Mouse (Mus musculus) Patski (cell line): Measurements from ENCODE around the gene Sec11a. TPM values are rescaled to one million over a fixed set of nuclear protein-coding genes. Genes with fewer than 3 reads are reported as not detected.
"Not testable (repeated sequence)": the region's sequence is repeated elsewhere in the genome, so short reads cannot be mapped to it uniquely, and the experiment has no call there.

Experiments
- ATAC-seq: fragments of 100-300 bp; one replicate; pipeline ENCODE4 v1.8.0; 2021
- CTCF ChIA-PET: fragments of 350-600 bp; sonication (Branson Sonifier 250); formaldehyde crosslinking; loops from one replicate; lab custom pipeline; 2022; ENCODE audit warnings: inconsistent platforms; lab: Charles Lee
- POLR2A ChIA-PET: fragments of 350-600 bp; sonication (Branson Sonifier 250); formaldehyde crosslinking; loops from one replicate; lab custom pipeline; 2022; ENCODE audit warnings: antibody characterized with exemption, inconsistent platforms; lab: Charles Lee
- DNase-seq: peaks from one replicate; pipeline ENCODE4 v3.0.0-alpha.2; 2011; ENCODE audit warnings: low read depth, low spot score
- H3K27me3 ChIP-seq: fragments of 371-371 bp; one replicate; pipeline ENCODE4 v1.5.1; 2021
- CTCF ChIP-seq: fragments of 100-300 bp; IDR thresholded peaks from one replicate; pipeline ENCODE4 v1.5.1; 2021
- in situ Hi-C: fragments of 300-500 bp; cut with MboI; formaldehyde crosslinking; loops from 3 replicates; pipeline ENCODE4 v1.11.1; 2018; ENCODE audit warnings: low pct_unique_long_range_greater_than_20kb, mixed read lengths
- polyA plus RNA-seq: library from polyadenylated mRNA; unstranded; gene quantifications from one replicate; pipeline ENCODE4 v1.2.3, GENCODE M21; 2021

Sec11a gene
- polyA plus RNA-seq, 1 experiment from 2014 or later = 169 TPM

DNA sequence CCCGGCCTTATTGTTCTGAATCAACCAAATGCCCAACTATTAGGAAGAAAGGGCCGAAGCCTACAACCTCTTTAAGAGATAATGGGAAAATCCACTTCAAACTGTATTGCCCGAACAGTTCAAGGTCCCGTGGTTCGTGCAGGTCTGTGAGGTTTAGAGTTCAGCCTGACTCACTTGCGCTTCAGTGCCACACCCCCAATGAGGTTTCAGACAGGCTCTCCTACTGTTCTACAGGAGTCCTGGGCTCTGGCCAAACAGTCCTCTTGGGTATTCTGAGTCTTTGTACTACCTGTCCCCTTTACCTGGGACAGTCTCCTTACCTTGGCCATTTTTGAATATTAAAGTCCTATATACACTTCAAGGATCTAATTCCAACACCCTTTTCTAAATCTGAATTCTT is 42.7 kb upstream of the Sec11a start:
- ATAC-seq (no peak), DNase-seq (no peak)
- CTCF ChIA-PET = no interaction called here
- no peak for TF ChIP-seq CTCF
- POLR2A ChIA-PET = no interaction called here
- in situ Hi-C loops = no loop called here
- no peaks in the 10 kb centered on the region for H3K27me3 ChIP-seq

DNA sequence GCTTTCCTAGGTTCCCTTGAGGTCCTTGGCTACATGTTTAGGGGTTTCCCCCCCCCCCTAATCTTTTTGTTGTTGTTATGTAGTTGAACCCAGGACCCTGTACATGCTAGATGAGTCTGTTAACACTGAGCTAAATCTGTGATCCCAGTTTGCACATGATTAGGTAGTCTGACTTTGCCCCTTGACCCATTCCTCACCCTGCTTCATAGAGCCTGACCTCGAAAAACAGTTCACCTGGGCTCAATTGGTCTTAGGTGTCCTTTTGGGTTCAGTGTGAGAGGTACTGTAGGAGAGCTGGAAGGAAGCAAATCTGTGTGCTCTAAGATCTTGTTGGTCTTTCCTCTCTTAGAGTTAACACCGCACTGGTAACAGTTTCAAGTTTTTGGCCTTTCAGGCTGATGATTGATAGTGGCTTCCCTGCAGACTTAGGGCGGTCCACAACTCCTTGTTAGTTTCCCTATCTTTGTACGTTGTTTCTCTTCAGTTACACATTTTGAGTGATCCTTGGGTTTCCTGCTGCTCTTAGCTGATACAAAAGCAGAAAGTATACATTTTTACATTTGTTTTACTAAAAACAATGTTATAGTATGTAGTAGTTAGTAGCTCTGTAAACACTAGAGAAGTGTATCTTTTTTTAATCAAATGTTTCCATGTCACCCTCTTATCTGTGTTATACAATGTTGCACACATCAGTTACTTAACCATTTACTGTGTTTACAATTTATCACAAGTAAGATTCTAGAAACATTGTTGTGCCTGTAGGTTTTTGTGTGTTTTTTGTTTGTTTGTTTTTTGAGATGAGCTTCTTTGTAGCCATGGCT is 40.4 kb upstream of the Sec11a start:
- in situ Hi-C loops = no loop called here
- H3K27me3 ChIP-seq = no peaks in the 10 kb centered on the region
- CTCF ChIA-PET = interaction anchor here (1.2 kb wide), 1 partner anchor 38 kb away, joined by 3 read pairs; no protein-coding TSS in a partner anchor
- no peak for ATAC-seq
- no peak for DNase-seq
- POLR2A ChIA-PET = interaction anchor here (0.6 kb wide), 1 partner anchor 39 kb away, joined by 7 read pairs; no protein-coding TSS in a partner anchor
- TF ChIP-seq CTCF = no peak

DNA sequence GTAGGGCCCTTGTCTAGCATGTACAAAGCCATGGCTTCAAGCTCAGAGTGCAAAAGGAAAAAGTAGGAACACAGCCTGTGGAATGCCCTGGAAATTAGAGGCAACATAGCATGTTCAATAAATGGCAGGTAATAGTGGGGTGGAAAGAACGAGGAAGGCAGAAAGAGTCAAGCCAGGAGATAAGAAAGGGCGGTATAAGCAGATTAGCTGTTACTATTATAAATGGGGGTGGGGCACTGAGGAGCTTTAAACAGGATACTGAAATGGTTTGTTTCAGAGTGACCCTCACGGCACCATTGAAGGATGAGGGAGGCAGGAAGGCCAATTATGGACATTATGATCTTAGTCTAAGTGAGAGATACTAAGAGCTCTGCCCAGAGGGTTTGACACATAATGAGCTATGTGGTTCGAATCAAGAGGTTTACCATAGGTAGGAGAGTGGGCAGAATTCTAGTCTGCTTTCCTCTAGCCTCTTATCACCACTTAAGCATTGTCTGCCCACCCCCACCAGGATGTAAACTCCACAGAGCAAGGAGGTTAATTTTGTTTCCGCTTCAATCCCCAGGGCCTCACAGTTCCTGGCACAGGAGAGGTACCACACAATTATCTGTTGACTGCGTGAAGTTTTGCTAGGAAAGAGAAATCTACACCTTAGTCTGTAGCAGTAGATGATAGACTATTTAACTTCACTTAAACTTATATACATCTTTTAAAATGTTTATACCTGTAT is 39.0 kb upstream of the Sec11a start:
- ATAC-seq = no peak
- no peaks in the 10 kb centered on the region for H3K27me3 ChIP-seq
- CTCF ChIA-PET = interaction anchor here (0.9 kb wide), 1 partner anchor 10 kb away, joined by 3 read pairs; no protein-coding TSS in a partner anchor
- no peak for DNase-seq
- POLR2A ChIA-PET = no interaction called here
- TF ChIP-seq CTCF = no peak
- in situ Hi-C loops = no loop called here

DNA sequence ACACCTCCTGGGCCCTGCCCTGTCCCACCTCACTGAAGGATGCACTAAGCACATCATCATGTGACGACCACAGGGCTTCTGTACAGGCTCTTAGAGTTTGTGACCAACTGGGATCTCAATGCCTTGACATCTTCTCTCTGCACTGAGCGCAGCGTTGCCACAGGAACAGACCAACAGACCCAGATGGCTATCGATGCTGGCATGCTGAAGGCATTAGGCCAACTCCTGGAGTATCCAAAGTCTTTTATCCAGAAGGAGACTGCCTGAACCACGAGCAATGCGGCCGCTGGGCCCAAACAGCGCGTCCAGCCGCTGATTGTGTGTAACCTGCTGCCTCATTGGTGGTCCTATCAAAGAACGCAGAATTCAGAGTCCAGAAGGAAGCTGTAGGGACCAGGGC is 33.0 kb upstream of the Sec11a start:
- ChIA-PET CTCF (no interaction called here), POLR2A (no interaction called here)
- in situ Hi-C loops = no loop called here
- H3K27me3 ChIP-seq = no peaks in the 10 kb centered on the region
- ATAC-seq (no peak), DNase-seq (no peak)
- no peak for TF ChIP-seq CTCF

DNA sequence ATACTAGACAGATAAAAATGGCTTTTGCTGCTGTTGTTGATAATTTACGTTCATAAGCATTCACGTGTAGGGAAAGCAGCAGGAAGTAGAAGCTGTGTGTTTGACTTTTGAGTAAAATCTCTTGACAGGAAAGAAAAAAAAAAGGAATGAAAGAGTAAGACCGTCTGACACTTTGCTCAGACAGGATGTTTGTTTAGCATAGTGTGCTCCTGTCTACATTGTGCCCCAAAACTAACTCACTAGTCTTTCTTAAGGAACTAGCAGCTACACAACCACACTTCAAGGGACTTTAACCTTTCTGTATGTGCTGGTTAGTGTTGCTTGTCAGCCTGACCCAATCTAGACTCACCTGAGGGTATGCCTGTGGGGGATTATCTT is 26.0 kb upstream of the Sec11a start:
- POLR2A ChIA-PET, DNase-seq, H3K27me3 ChIP-seq, CTCF ChIA-PET, ATAC-seq: not testable (repeated sequence)
- in situ Hi-C loops = loop anchor here (5.0 kb wide), 1 partner anchor 36 kb away; no protein-coding TSS in a partner anchor

DNA sequence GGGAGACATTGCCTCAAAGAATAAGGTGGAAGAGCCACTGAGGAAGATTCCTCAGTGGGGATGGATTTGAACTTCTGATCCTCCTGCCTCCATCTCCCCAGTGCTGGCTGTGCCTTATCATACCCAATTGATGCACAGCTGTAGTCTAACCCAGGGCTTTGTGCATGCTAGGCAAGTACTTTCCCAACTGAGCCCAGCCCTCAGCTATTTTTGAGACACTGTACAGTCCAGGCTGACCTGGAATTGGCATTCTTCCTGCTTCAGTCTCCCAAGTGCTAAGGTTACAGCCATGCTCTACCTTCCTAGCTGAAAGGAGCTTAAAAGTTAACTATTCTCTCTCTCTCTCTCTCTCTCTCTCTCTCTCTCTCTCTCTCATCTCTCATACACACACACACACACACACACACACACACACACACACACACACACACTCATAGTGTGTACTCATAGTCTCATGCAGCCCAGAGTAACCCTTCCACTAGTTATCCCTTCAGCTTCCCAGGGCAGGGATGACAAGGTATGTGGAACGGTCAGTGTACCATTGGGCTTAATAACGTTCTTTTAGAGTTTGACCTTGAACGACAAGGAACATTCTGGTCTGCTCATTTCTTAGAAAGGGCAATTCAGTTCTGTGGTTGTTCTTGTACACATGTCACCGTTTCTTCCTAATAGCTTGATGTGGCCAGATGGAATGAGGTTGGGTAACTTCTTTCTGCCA is 25.5 kb upstream of the Sec11a start:
- in situ Hi-C loops = loop anchor here (5.0 kb wide), 1 partner anchor 36 kb away; no protein-coding TSS in a partner anchor
- CTCF ChIA-PET, POLR2A ChIA-PET, DNase-seq, ATAC-seq, H3K27me3 ChIP-seq: not testable (repeated sequence)

DNA sequence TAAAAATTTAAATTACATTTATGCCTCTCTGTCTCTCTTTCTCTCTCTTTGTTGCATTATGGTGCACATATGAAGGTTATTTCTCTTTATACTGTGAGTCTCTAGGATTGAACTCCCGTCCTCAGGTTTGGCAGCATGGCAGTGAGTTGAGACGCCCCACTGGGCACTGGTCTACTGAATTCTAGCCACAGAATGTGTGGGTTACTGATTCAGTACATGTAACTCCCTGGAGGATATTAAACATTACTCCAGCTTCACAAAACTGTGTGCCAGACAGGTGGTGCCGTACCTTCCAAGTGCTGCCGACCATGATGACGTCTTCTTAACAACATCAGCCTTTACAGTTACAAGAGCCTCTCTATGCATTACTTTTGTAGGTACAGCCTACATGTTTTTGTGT is 24.5 kb upstream of the Sec11a start:
- DNase-seq (no peak), ATAC-seq (no peak)
- TF ChIP-seq CTCF = no peak
- no peaks in the 10 kb centered on the region for H3K27me3 ChIP-seq
- POLR2A ChIA-PET = no interaction called here
- CTCF ChIA-PET = interaction anchor here (1.2 kb wide), 1 partner anchor 19 kb away, joined by 3 read pairs; no protein-coding TSS in a partner anchor
- in situ Hi-C loops = loop anchor here (5.0 kb wide), 1 partner anchor 35 kb away; no protein-coding TSS in a partner anchor

DNA sequence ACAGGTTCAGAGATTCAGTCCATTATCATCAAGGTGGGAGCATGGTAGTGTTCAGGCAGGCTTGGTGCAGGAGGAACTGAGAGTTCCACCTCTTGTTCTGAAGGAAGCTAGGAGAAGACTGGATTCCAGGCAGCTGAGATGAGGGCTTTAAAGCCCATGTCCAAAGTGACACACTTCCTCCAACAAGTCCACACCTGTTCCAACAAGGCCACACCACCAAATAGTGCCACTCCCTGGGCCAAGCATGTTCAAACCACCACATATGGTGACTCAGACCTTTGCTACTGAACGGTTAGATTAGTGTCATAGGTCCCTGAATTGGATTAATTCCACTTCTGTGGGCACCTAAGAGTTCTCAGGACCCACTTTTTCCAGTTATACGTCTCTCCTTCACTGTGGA is 23.8 kb upstream of the Sec11a start:
- no peak for TF ChIP-seq CTCF
- ATAC-seq = no peak
- in situ Hi-C loops = loop anchor here (5.0 kb wide), 1 partner anchor 34 kb away; no protein-coding TSS in a partner anchor
- POLR2A ChIA-PET = interaction anchor here (1.0 kb wide), 1 partner anchor 23 kb away, joined by 3 read pairs; no protein-coding TSS in a partner anchor
- no peaks in the 10 kb centered on the region for H3K27me3 ChIP-seq
- CTCF ChIA-PET = interaction anchor here (1.2 kb wide), 2 partner anchors 11 to 20 kb away, joined by 3 read pairs; no protein-coding TSS in a partner anchor
- no peak for DNase-seq

DNA sequence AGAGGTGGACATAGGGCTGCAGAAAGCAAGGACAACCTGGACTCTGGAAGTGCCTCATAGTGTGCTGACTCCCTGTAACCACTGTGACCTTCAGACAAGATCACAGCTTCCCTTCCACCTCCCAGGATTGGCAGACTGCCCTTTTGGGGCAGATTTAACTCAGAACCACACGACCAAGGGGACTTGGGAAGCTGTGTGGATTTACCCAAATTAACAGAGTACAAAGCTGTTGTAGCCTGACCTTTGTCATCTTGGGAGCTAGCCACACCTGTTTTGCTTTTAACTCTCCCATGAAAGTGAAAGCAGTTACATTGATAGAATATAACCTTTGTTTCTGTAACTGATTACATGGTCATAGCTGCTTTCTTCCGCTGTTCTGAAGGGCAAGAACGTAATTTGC is 23.3 kb upstream of the Sec11a start:
- TF ChIP-seq CTCF = no peak
- no peaks in the 10 kb centered on the region for H3K27me3 ChIP-seq
- ChIA-PET POLR2A (interaction anchor here (1.0 kb wide), 1 partner anchor 23 kb away, joined by 3 read pairs; no protein-coding TSS in a partner anchor), CTCF (interaction anchor here (1.2 kb wide), 2 partner anchors 11 to 21 kb away, joined by 3 read pairs; no protein-coding TSS in a partner anchor)
- ATAC-seq (no peak), DNase-seq (no peak)
- in situ Hi-C loops = loop anchor here (5.0 kb wide), 1 partner anchor 34 kb away; no protein-coding TSS in a partner anchor

DNA sequence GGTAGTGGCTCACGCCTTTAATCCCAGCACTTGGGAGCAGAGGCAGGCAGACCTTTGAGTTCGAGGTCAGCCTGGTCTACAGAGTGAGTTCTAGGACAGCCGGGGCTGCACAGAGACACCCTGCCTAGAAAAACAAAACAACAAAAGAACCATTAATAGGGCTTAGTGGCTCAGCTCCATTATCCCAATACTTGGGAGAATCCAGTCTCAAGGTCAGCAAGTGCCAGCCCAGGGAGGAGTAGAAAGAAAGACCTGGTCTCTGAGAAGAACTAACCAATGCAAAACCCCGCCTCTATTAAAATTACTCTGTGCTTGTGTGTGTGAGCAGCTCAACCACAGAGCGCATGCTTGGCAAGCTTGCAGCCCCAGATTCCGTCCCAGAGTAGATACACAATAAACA is 15.2 kb upstream of the Sec11a start:
- TF ChIP-seq CTCF = no peak
- ChIA-PET CTCF (interaction anchor here (1.1 kb wide), 1 partner anchor 14 kb away, joined by 4 read pairs; no protein-coding TSS in a partner anchor), POLR2A (interaction anchor here (0.6 kb wide), 1 partner anchor 99 kb away, joined by 3 read pairs; no protein-coding TSS in a partner anchor)
- in situ Hi-C loops = no loop called here
- ATAC-seq (no peak), DNase-seq (no peak)
- no peaks in the 10 kb centered on the region for H3K27me3 ChIP-seq
